Comparison of ENCODE assay signal across 24 mouse cellular contexts in genomic region chr4:115886875-115887274, GRCm38 (mm10). TPM values are rescaled to one million over a fixed set of nuclear protein-coding genes. Genes with fewer than 3 reads are reported as not detected.
A peak's percentile ranks its signal among the peaks of the same experiment; 100 is the strongest.
DNase-seq lines count a peak whose midpoint lies in the region; ATAC-seq and TF ChIP-seq lines count a peak whose summit lies in the region.
"Had no signal": no experiment of that assay in that cellular context is flagged by ENCODE, and none has a peak within 500 bp of the region (broad histone marks: within the 10 kb centered on the region; RNA-seq: fewer than 3 reads in every experiment).

No protein-coding gene starts in this region.

- ATAC-seq in midbrain, postnatal 0 days (ENCODE audit: low FRiP score), result no peak
- ATAC-seq: activated CD4-positive, CD25-positive, alpha-beta regulatory T cell, adult 4 months; forebrain, embryonic 14.5 days; intestine, embryonic 16.5 days had no signal

- no peak overlapping the region for H3K9ac ChIP-seq in midbrain, postnatal 0 days (replicated peaks; ENCODE audit: low read length, poor library complexity, severe bottlenecking)
- H3K9ac ChIP-seq: hindbrain, embryonic 13.5 days; limb, embryonic 13.5 days; stomach, embryonic 15.5 days had no signal

- H3K27me3 ChIP-seq in midbrain, postnatal 0 days (ENCODE audit: insufficient read depth, low read length), result peaks cover 20% of the 10 kb centered on the region
- peaks cover 39% of the 10 kb centered on the region for H3K27me3 ChIP-seq in midbrain, embryonic 10.5 days (ENCODE audit: low read depth, poor library complexity, severe bottlenecking)
- H3K27me3 ChIP-seq in embryonic facial prominence, embryonic 10.5 days (replicated peaks; ENCODE audit: low read depth, poor library complexity, severe bottlenecking), result peaks cover 46% of the 10 kb centered on the region

- no peak overlapping the region for H3K4me2 ChIP-seq in midbrain, postnatal 0 days (ENCODE audit: low read depth, low read length, poor library complexity, severe bottlenecking)
- H3K4me2 ChIP-seq: hindbrain, embryonic 13.5 days; limb, embryonic 13.5 days; stomach, embryonic 15.5 days had no signal

- H3K9me3 ChIP-seq in midbrain, postnatal 0 days (ENCODE audit: low read length), result no peaks in the 10 kb centered on the region
- no peaks in the 10 kb centered on the region for H3K9me3 ChIP-seq in midbrain, embryonic 10.5 days (replicated peaks)
- no peaks in the 10 kb centered on the region for H3K9me3 ChIP-seq in embryonic facial prominence, embryonic 10.5 days
- H3K9me3 ChIP-seq: hindbrain, embryonic 13.5 days; limb, embryonic 13.5 days; stomach, embryonic 15.5 days had no signal

- no peaks in the 10 kb centered on the region for H3K36me3 ChIP-seq in midbrain, postnatal 0 days (ENCODE audit: insufficient read depth, low read length)
- H3K36me3 ChIP-seq in midbrain, embryonic 10.5 days, result no peaks in the 10 kb centered on the region
- H3K36me3 ChIP-seq in embryonic facial prominence, embryonic 10.5 days (replicated peaks), result no peaks in the 10 kb centered on the region
- H3K36me3 ChIP-seq: hindbrain, embryonic 13.5 days; limb, embryonic 13.5 days; stomach, embryonic 15.5 days had no signal

- peak; percentile 53 for DNase-seq in embryo, embryonic 10 days (ENCODE audit: low spot score)
- DNase-seq in embryo, embryonic 9.5 days (ENCODE audit: extremely low spot score), result no peak
- no peak for DNase-seq in midbrain, postnatal 0 days (ENCODE audit: low spot score)
- DNase-seq in midbrain, embryonic 10.5 days (ENCODE audit: low spot score), result no peak
- DNase-seq in embryonic facial prominence, embryonic 10.5 days (ENCODE audit: low spot score), result peak; percentile 45
- no peak for DNase-seq in layer of hippocampus, adult 9-11 months
- no peak for DNase-seq in natural killer cell, adult 2 months (ENCODE audit: low spot score in 2 of 2)
- no peak for DNase-seq in spleen, adult 18-20 months
- DNase-seq: cerebellum, adult 11-12 months; heart, adult 18-20 months; kidney, postnatal 25 days; layer of hippocampus, postnatal 36 days had no signal

- no peak overlapping the region for H3K4me3 ChIP-seq in midbrain, postnatal 0 days (ENCODE audit: low read depth, low read length)
- no peak overlapping the region for H3K4me3 ChIP-seq in midbrain, embryonic 10.5 days
- H3K4me3 ChIP-seq in embryonic facial prominence, embryonic 10.5 days, result no peak overlapping the region
- H3K4me3 ChIP-seq: hindbrain, embryonic 13.5 days; limb, embryonic 13.5 days; stomach, embryonic 15.5 days had no signal

- 67% methylated on average over 1 of the region's 1 CpGs for WGBS in midbrain, postnatal 0 days
- 63% methylated on average over 1 of the region's 1 CpGs for WGBS in midbrain, embryonic 10.5 days
- 57% methylated on average over 1 of the region's 1 CpGs for WGBS in embryonic facial prominence, embryonic 10.5 days

- H3K27ac ChIP-seq in midbrain, postnatal 0 days (ENCODE audit: low read depth, low read length), result 0 out of 2 replicates have a peak overlapping the region, but pooled peaks have one; percentile 62
- H3K27ac ChIP-seq in midbrain, embryonic 10.5 days (replicated peaks), result no peak overlapping the region
- no peak overlapping the region for H3K27ac ChIP-seq in embryonic facial prominence, embryonic 10.5 days (replicated peaks)
- H3K27ac ChIP-seq: hindbrain, embryonic 13.5 days; limb, embryonic 13.5 days; stomach, embryonic 15.5 days had no signal

- peaks cover 11% of the 10 kb centered on the region; the same call in 1 of the 2 replicates for H3K4me1 ChIP-seq in midbrain, postnatal 0 days (ENCODE audit: insufficient read depth, low read length)
- peaks cover 42% of the 10 kb centered on the region for H3K4me1 ChIP-seq in midbrain, embryonic 10.5 days
- H3K4me1 ChIP-seq in embryonic facial prominence, embryonic 10.5 days, result peaks cover 21% of the 10 kb centered on the region

- no peak for TF ChIP-seq CTCF in midbrain, postnatal 0 days (IDR thresholded peaks at IDR 0.05)

RNA-seq across cellular contexts. Expression of gene Kncn, which starts 2.7 kb away (rescaled TPM):
- total RNA-seq in midbrain, postnatal 0 days (2014; rRNA removed), result 0.09 and 0.11 TPM in 2 replicates
- 0.16 and 0.25 TPM in 2 replicates for polyA plus RNA-seq in midbrain, postnatal 0 days (2015; fragmentation: Nextera tagmentation; extraction: Ambion mirVana)
- 0.07 TPM in 1 of 2 replicates, not detected in the other for polyA plus RNA-seq in midbrain, embryonic 10.5 days (2016; fragmentation: Nextera tagmentation; extraction: Ambion mirVana)
- not detected in 2 replicates for polyA plus RNA-seq in embryonic facial prominence, embryonic 10.5 days (2016; fragmentation: Nextera tagmentation; extraction: Ambion mirVana)
- total RNA-seq: ES-E14; heart, adult 18-20 months had no signal
- polyA plus RNA-seq: activated CD4-positive, CD25-positive, alpha-beta regulatory T cell, adult 4 months; C2C12; forebrain, embryonic 14.5 days; heart, embryonic 16.5 days; hindbrain, embryonic 13.5 days; intestine, embryonic 16.5 days; limb, embryonic 13.5 days; liver, embryonic 16.5 days; small intestine, adult 2 months; stomach, embryonic 15.5 days had no signal

RNA-seq across cellular contexts. Expression of gene 6430628N08Rik, which starts 3.6 kb away (rescaled TPM):
- 0.33 and 0.66 TPM in 2 replicates for total RNA-seq in midbrain, postnatal 0 days (2014; rRNA removed)
- 0.94 and 1.2 TPM in 2 replicates for polyA plus RNA-seq in midbrain, postnatal 0 days (2015; fragmentation: Nextera tagmentation; extraction: Ambion mirVana)
- polyA plus RNA-seq in midbrain, embryonic 10.5 days (2016; fragmentation: Nextera tagmentation; extraction: Ambion mirVana), result 0.21 and 0.30 TPM in 2 replicates
- 0.09 TPM in 1 of 2 replicates, not detected in the other for polyA plus RNA-seq in embryonic facial prominence, embryonic 10.5 days (2016; fragmentation: Nextera tagmentation; extraction: Ambion mirVana)
- total RNA-seq: ES-E14; heart, adult 18-20 months; layer of hippocampus, postnatal 36 days had no signal
- polyA plus RNA-seq: activated CD4-positive, CD25-positive, alpha-beta regulatory T cell, adult 4 months; C2C12; forebrain, embryonic 14.5 days; heart, embryonic 16.5 days; intestine, embryonic 16.5 days; limb, embryonic 13.5 days; liver, embryonic 16.5 days; neural tube, embryonic 14.5 days; small intestine, adult 2 months; stomach, embryonic 15.5 days had no signal

RNA-seq across cellular contexts. Expression of gene Mknk1, which starts 47.9 kb away (rescaled TPM):
- 18.5 and 27.8 TPM in 2 replicates for total RNA-seq in midbrain, postnatal 0 days (2014; rRNA removed)
- 22.8 and 23.2 TPM in 2 replicates for polyA plus RNA-seq in midbrain, postnatal 0 days (2015; fragmentation: Nextera tagmentation; extraction: Ambion mirVana)
- polyA plus RNA-seq in midbrain, embryonic 10.5 days (2016; fragmentation: Nextera tagmentation; extraction: Ambion mirVana), result 29.7 and 31.2 TPM in 2 replicates
- polyA plus RNA-seq in embryonic facial prominence, embryonic 10.5 days (2016; fragmentation: Nextera tagmentation; extraction: Ambion mirVana), result 23.0 and 23.6 TPM in 2 replicates

RNA-seq across cellular contexts. Expression of gene Dmbx1, which starts 52.9 kb away (rescaled TPM):
- total RNA-seq in midbrain, postnatal 0 days (2014; rRNA removed), result 9.6 and 10.3 TPM in 2 replicates
- 7.7 and 8.7 TPM in 2 replicates for polyA plus RNA-seq in midbrain, postnatal 0 days (2015; fragmentation: Nextera tagmentation; extraction: Ambion mirVana)
- polyA plus RNA-seq in midbrain, embryonic 10.5 days (2016; fragmentation: Nextera tagmentation; extraction: Ambion mirVana), result 38.5 and 39.4 TPM in 2 replicates
- polyA plus RNA-seq in embryonic facial prominence, embryonic 10.5 days (2016; fragmentation: Nextera tagmentation; extraction: Ambion mirVana), result 1.7 and 2.5 TPM in 2 replicates
- total RNA-seq: heart, adult 18-20 months; layer of hippocampus, postnatal 36 days had no signal
- polyA plus RNA-seq: activated CD4-positive, CD25-positive, alpha-beta regulatory T cell, adult 4 months; heart, embryonic 16.5 days; intestine, embryonic 16.5 days; limb, embryonic 13.5 days; liver, embryonic 16.5 days; small intestine, adult 2 months had no signal

RNA-seq across cellular contexts. Expression of gene Mob3c, which starts 59.0 kb away (rescaled TPM):
- 3.7 and 12.1 TPM in 2 replicates for total RNA-seq in midbrain, postnatal 0 days (2014; rRNA removed)
- polyA plus RNA-seq in midbrain, postnatal 0 days (2015; fragmentation: Nextera tagmentation; extraction: Ambion mirVana), result 2.8 and 3.1 TPM in 2 replicates
- polyA plus RNA-seq in midbrain, embryonic 10.5 days (2016; fragmentation: Nextera tagmentation; extraction: Ambion mirVana), result 4.4 and 6.7 TPM in 2 replicates
- polyA plus RNA-seq in embryonic facial prominence, embryonic 10.5 days (2016; fragmentation: Nextera tagmentation; extraction: Ambion mirVana), result 2.8 and 3.5 TPM in 2 replicates

Comparison
In these comparisons a context has a peak if more than half of its experiments do, and no peak if none do; other contexts are left out.
1. DNase-seq: peak in embryo, embryonic 10 days (single experiment) and embryonic facial prominence, embryonic 10.5 days (single experiment); none in embryo, embryonic 9.5 days (single experiment), midbrain, postnatal 0 days (single experiment), midbrain, embryonic 10.5 days (single experiment), layer of hippocampus, adult 9-11 months (single experiment), natural killer cell, adult 2 months (0 of 2) and spleen, adult 18-20 months (0 of 2).